Mouse (Mus musculus): Measurements from ENCODE around the gene Gm572. TPM values are rescaled to one million over a fixed set of nuclear protein-coding genes. Genes with fewer than 3 reads are reported as not detected.

Gene Gm572
- polyA plus RNA-seq, 1 experiment from 2014 or later: not detected

GRCm38 (mm10) chr4:148622485-148622884 lies 20.6 kb upstream of the Gm572 start:
- H3K9me3 ChIP-seq (ENCODE audit: control insufficient read depth, low read length): no peaks in the 10 kb centered on the region
- H3K4me2 ChIP-seq (replicated peaks): no peak overlapping the region
- H3K9ac ChIP-seq: no peak overlapping the region
- peaks cover 17% of the 10 kb centered on the region for H3K4me1 ChIP-seq (replicated peaks; ENCODE audit: control insufficient read depth, insufficient read depth, low read length)
- H3K27ac ChIP-seq: no peak overlapping the region
- no peak overlapping the region for H3K4me3 ChIP-seq (replicated peaks; ENCODE audit: low read length)
- H3K27me3 ChIP-seq (ENCODE audit: control insufficient read depth, insufficient read depth, low read length): no peaks in the 10 kb centered on the region
- H3K36me3 ChIP-seq (replicated peaks; ENCODE audit: control insufficient read depth, insufficient read depth): peaks cover 75% of the 10 kb centered on the region
- no peak for ATAC-seq (ENCODE audit: low FRiP score)
- 97% methylated on average over 4 of the region's 4 CpGs for WGBS
- DNase-seq (ENCODE audit: low spot score): no peak

- H3K27ac ChIP-seq: no peak overlapping the region
- H3K4me2 ChIP-seq (replicated peaks): no peak overlapping the region
- no peak for DNase-seq (ENCODE audit: low spot score)
- H3K4me3 ChIP-seq (replicated peaks; ENCODE audit: low read length): no peak overlapping the region
- H3K9ac ChIP-seq: no peak overlapping the region
- no peaks in the 10 kb centered on the region for H3K9me3 ChIP-seq (ENCODE audit: control insufficient read depth, low read length)
- WGBS: 91% methylated on average over 4 of the region's 4 CpGs
- no peaks in the 10 kb centered on the region for H3K27me3 ChIP-seq (ENCODE audit: control insufficient read depth, insufficient read depth, low read length)
- peaks cover 67% of the 10 kb centered on the region for H3K36me3 ChIP-seq (replicated peaks; ENCODE audit: control insufficient read depth, insufficient read depth)
- no peak for ATAC-seq (ENCODE audit: low FRiP score)
- H3K4me1 ChIP-seq (replicated peaks; ENCODE audit: control insufficient read depth, insufficient read depth, low read length): peaks cover 17% of the 10 kb centered on the region
Observed at GRCm38 (mm10) chr4:148623609-148624008, 19.5 kb upstream of the Gm572 start.

- H3K9ac ChIP-seq: no peak overlapping the region
- peaks cover 17% of the 10 kb centered on the region for H3K4me1 ChIP-seq (replicated peaks; ENCODE audit: control insufficient read depth, insufficient read depth, low read length)
- H3K27ac ChIP-seq: no peak overlapping the region
- H3K4me2 ChIP-seq (replicated peaks): peak overlapping the region; percentile 90
- 86% methylated on average over 10 of the region's 10 CpGs for WGBS
- ATAC-seq (ENCODE audit: low FRiP score) (no peak), DNase-seq (ENCODE audit: low spot score) (no peak)
- H3K4me3 ChIP-seq (replicated peaks; ENCODE audit: low read length): 0 out of 2 replicates have a peak overlapping the region, but pooled peaks have one; percentile 66
- H3K9me3 ChIP-seq (ENCODE audit: control insufficient read depth, low read length): no peaks in the 10 kb centered on the region
- H3K27me3 ChIP-seq (ENCODE audit: control insufficient read depth, insufficient read depth, low read length): no peaks in the 10 kb centered on the region
- peaks cover 53% of the 10 kb centered on the region for H3K36me3 ChIP-seq (replicated peaks; ENCODE audit: control insufficient read depth, insufficient read depth)
Observed at GRCm38 (mm10) chr4:148625010-148625409, 18.1 kb upstream of the Gm572 start.

GRCm38 (mm10) chr4:148625756-148626622 lies 17.1 kb upstream of the Gm572 start:
- WGBS: under 1% methylated on average over 57 of the region's 57 CpGs
- Histone ChIP-seq H3K9ac (peak overlapping the region; percentile 83), H3K4me3 (replicated peaks; ENCODE audit: low read length) (peak overlapping the region; percentile 66), H3K4me2 (replicated peaks) (peak overlapping the region; percentile 90), H3K4me1 (replicated peaks; ENCODE audit: control insufficient read depth, insufficient read depth, low read length) (peaks cover 17% of the 10 kb centered on the region), H3K27ac (peak overlapping the region; percentile 91), H3K9me3 (ENCODE audit: control insufficient read depth, low read length) (no peaks in the 10 kb centered on the region), H3K36me3 (replicated peaks; ENCODE audit: control insufficient read depth, insufficient read depth) (peaks cover 43% of the 10 kb centered on the region), H3K27me3 (ENCODE audit: control insufficient read depth, insufficient read depth, low read length) (no peaks in the 10 kb centered on the region)
- ATAC-seq (ENCODE audit: low FRiP score) (peak; percentile 71), DNase-seq (ENCODE audit: low spot score) (peak; percentile 49)

- WGBS: under 1% methylated on average over 51 of the region's 51 CpGs
- peak within 1 kb of the TSS; percentile 66 for H3K4me3 ChIP-seq (replicated peaks; ENCODE audit: low read length)
- peak within 1 kb of the TSS; percentile 83 for H3K9ac ChIP-seq
- ATAC-seq (ENCODE audit: low FRiP score) (peak; percentile 96), DNase-seq (ENCODE audit: low spot score) (peak; percentile 97)
- H3K9me3 ChIP-seq (ENCODE audit: control insufficient read depth, low read length): no peaks in the 10 kb centered on the region
- H3K4me1 ChIP-seq (replicated peaks; ENCODE audit: control insufficient read depth, insufficient read depth, low read length): peaks cover 17% of the 10 kb centered on the region
- H3K27me3 ChIP-seq (ENCODE audit: control insufficient read depth, insufficient read depth, low read length): no peaks in the 10 kb centered on the region
- peak within 1 kb of the TSS; percentile 91 for H3K27ac ChIP-seq
- peak within 1 kb of the TSS; percentile 90 for H3K4me2 ChIP-seq (replicated peaks)
- H3K36me3 ChIP-seq (replicated peaks; ENCODE audit: control insufficient read depth, insufficient read depth): peaks cover 36% of the 10 kb centered on the region
Observed at GRCm38 (mm10) chr4:148626623-148627185, 16.4 kb upstream of the Gm572 start, which contains the start of gene Tardbp. Gene Tardbp (minus strand): TSS chr4:148627019.

GRCm38 (mm10) chr4:148627246-148627645 lies 15.9 kb upstream of the Gm572 start:
- Histone ChIP-seq H3K36me3 (replicated peaks; ENCODE audit: control insufficient read depth, insufficient read depth) (peaks cover 30% of the 10 kb centered on the region), H3K27ac (no peak overlapping the region; the same call in 1 of the 2 replicates), H3K4me2 (replicated peaks) (peak overlapping the region; percentile 90), H3K9me3 (ENCODE audit: control insufficient read depth, low read length) (no peaks in the 10 kb centered on the region), H3K9ac (peak overlapping the region; percentile 83; the same call in 1 of the 2 replicates), H3K4me3 (replicated peaks; ENCODE audit: low read length) (peak overlapping the region; percentile 66), H3K27me3 (ENCODE audit: control insufficient read depth, insufficient read depth, low read length) (no peaks in the 10 kb centered on the region), H3K4me1 (replicated peaks; ENCODE audit: control insufficient read depth, insufficient read depth, low read length) (peaks cover 17% of the 10 kb centered on the region)
- DNase-seq (ENCODE audit: low spot score): no peak
- 58% methylated on average over 3 of the region's 3 CpGs for WGBS
- ATAC-seq (ENCODE audit: low FRiP score): peak; percentile 7; the same call in 1 of the 2 replicates

- Histone ChIP-seq H3K4me1 (replicated peaks; ENCODE audit: control insufficient read depth, insufficient read depth, low read length) (no peaks in the 10 kb centered on the region), H3K4me3 (replicated peaks; ENCODE audit: low read length) (no peak overlapping the region), H3K27ac (no peak overlapping the region), H3K9ac (no peak overlapping the region), H3K4me2 (replicated peaks) (no peak overlapping the region), H3K27me3 (ENCODE audit: control insufficient read depth, insufficient read depth, low read length) (no peaks in the 10 kb centered on the region), H3K9me3 (ENCODE audit: control insufficient read depth, low read length) (no peaks in the 10 kb centered on the region), H3K36me3 (replicated peaks; ENCODE audit: control insufficient read depth, insufficient read depth) (no peaks in the 10 kb centered on the region)
- WGBS: 77% methylated on average over 3 of the region's 3 CpGs
- DNase-seq (ENCODE audit: low spot score): no peak
- no peak for ATAC-seq (ENCODE audit: low FRiP score)
Observed at GRCm38 (mm10) chr4:148632013-148632692, 11.0 kb upstream of the Gm572 start.

- H3K27ac ChIP-seq: no peak overlapping the region
- H3K36me3 ChIP-seq (replicated peaks; ENCODE audit: control insufficient read depth, insufficient read depth): no peaks in the 10 kb centered on the region
- ATAC-seq (ENCODE audit: low FRiP score): no peak
- H3K9ac ChIP-seq: no peak overlapping the region
- no peak for DNase-seq (ENCODE audit: low spot score)
- no peaks in the 10 kb centered on the region for H3K27me3 ChIP-seq (ENCODE audit: control insufficient read depth, insufficient read depth, low read length)
- no peak overlapping the region for H3K4me2 ChIP-seq (replicated peaks)
- no peak overlapping the region for H3K4me3 ChIP-seq (replicated peaks; ENCODE audit: low read length)
- H3K9me3 ChIP-seq (ENCODE audit: control insufficient read depth, low read length): no peaks in the 10 kb centered on the region
- WGBS: 68% methylated on average over 2 of the region's 2 CpGs
- H3K4me1 ChIP-seq (replicated peaks; ENCODE audit: control insufficient read depth, insufficient read depth, low read length): no peaks in the 10 kb centered on the region
Observed at GRCm38 (mm10) chr4:148633395-148634061, 9.6 kb upstream of the Gm572 start.

Data from hindbrain, embryonic 14.5 days (tissue).